Mouse (Mus musculus): ENCODE results near the gene H2afj. TPM values are rescaled to one million over a fixed set of nuclear protein-coding genes. Genes with fewer than 3 reads are reported as not detected.

H2afj gene
- total RNA-seq, 2 experiments from 2014 or later: 54.6 to 70.6 TPM

- DNase-seq (ENCODE audit: low spot score in 2 of 2): no peak
Measured at GRCm38 (mm10) chr6:136804705-136805408, 3.2 kb upstream of the H2afj start.

GRCm38 (mm10) chr6:136805409-136805775 is 2.7 kb upstream of the H2afj start:
- DNase-seq (ENCODE audit: low spot score in 2 of 2): no peak

DNA sequence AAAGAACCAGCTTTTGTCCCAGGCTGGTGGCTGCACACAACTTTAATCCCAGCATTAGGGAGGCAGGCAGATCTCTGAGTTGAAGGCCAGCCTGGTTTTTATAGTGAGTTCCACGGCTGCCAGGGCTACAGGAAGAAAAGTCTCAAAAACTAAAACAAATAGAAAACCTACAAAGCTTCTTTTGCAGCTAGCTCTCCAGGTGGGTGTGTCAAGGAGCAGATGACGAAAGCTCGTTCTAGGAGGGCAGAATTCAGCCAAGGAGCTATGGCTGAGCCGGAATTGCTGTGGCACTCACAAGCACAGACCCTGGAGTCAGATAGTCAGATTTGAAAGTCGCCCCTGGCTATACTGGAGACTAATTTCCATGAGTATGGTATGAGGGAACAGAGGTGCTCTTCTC is 1.2 kb upstream of the H2afj start:
- no peak for DNase-seq (ENCODE audit: low spot score in 2 of 2)

DNA sequence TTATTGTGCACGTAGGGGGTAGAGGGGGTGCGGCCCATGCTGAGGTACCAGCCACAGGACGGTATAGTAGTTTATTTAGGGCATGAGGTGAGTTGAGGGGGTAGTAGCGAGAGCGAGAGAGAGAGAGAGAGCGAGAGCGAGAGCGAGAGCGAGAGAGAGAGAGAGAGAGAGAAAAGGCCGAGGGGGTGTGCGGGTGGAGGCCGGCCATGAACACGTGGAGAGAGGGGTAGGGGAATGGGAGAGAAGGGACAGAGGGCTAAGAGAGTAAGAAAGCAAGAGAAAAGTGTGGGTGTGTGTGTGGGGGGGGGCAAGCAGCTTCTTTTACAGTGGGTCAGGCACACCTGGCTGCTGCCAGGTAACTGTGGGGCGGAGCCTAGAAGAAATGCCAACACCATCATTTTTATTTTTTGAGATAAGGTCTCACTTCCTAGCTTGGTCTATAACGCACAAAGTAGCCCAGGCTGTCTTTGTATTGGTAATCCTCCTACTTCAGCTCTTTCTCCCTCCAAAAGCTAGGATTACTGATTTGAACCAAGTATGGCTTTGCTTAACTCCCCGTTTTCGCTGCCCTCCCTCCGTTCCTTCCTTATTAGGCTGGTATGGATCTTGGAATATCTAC is 540 bp upstream of the H2afj start:
- no peak for DNase-seq (ENCODE audit: low spot score in 2 of 2)

GRCm38 (mm10) chr6:136808631-136809046 is 595 bp downstream of the H2afj start:
- peak; percentile 48 to 54 for DNase-seq (ENCODE audit: low spot score in 2 of 2)

- DNase-seq (ENCODE audit: low spot score in 2 of 2): no peak
Measured at GRCm38 (mm10) chr6:136809077-136809476, 1.0 kb downstream of the H2afj start.

GRCm38 (mm10) chr6:136809673-136810072 is 1.6 kb downstream of the H2afj start:
- no peak for DNase-seq (ENCODE audit: low spot score in 2 of 2)

DNA sequence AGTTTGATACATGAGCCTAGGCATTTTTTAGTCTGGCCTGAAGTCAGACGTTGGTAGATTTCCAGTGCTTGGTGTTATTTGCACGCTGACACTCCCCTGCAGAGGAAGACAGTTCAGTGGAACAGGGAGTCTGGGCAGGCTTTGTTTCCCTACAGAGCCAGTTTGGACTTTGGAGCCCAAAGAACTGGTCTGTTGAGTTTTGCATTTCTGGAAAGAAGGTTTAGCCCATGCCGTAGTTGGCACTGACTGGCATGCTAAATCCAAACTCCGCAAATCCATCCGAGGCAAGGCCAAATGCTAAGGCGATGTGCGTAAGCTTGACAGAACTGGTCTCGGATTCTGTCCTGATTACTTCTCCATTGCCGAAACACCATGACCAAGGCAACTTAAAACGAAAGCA is 3.2 kb downstream of the H2afj start:
- DNase-seq (ENCODE audit: low spot score in 2 of 2): no peak

- DNase-seq (ENCODE audit: low spot score in 2 of 2): no peak
Measured at GRCm38 (mm10) chr6:136813117-136813516, 5.1 kb downstream of the H2afj start.

GRCm38 (mm10) chr6:136815381-136815780 is 7.3 kb downstream of the H2afj start:
- DNase-seq (ENCODE audit: low spot score in 2 of 2): no peak

- DNase-seq (ENCODE audit: low spot score in 2 of 2): no peak
Measured at GRCm38 (mm10) chr6:136816826-136817225, 8.8 kb downstream of the H2afj start.

DNA sequence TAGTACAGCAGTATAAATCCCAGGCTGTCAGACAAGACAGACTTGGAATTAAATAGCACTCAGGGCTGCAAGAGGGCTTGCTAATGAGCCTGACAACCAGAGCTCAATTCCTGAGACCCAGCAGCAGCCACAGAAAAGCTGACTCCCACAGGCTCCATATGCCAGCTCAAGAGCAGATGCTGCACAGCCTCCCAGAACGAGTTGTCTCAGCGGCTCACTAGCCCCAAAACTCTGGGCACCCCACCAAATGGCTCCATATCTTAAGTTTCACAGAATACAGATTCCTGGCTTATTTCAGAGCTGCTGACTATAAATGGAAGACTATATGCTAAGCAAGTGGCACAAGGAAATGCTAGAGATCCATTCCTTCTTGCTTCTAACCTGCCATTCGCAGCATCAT is 9.5 kb downstream of the H2afj start:
- DNase-seq (ENCODE audit: low spot score in 2 of 2): peak; percentile 33 to 63

DNA sequence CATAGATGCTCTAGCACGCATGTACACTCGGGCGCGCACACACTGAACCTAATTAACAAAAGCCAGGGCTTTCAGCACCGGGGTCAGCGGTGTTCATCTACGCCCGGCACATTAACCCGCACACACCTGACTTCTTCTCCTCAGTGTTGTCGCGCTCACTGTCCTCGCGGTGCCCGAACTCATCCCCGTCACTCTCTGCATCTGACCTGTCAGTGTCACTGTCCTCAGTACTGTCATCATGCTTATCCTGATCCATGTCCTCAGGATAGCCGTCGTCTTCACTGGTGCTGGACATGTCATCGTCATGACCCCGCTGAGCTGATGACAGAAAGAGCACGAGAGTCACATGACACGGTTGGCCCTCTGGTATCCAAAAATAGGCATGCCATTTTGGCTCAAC is 12.3 kb downstream of the H2afj start:
- no peak for DNase-seq (ENCODE audit: low spot score in 2 of 2)

DNA sequence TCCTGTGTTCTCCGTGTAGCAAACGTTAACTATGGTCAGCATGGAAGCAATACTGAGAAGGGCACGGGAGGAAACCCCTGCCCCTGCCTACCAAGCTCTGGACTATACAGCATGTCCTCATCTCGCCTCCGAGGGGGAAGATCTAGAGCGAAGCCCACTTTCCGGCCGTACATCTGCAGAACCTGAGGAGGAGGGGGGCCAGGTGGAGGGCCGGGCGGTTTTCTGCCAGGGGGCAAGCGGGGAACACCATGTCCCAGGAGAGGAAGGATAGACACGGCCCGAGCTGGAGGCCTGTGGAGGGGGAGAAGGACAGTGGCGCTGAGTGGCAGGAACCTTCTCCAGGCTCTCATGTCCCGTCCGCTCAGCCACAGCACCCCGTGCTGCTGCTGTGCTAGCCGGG is 13.0 kb downstream of the H2afj start:
- DNase-seq (ENCODE audit: low spot score in 2 of 2): no peak

DNA sequence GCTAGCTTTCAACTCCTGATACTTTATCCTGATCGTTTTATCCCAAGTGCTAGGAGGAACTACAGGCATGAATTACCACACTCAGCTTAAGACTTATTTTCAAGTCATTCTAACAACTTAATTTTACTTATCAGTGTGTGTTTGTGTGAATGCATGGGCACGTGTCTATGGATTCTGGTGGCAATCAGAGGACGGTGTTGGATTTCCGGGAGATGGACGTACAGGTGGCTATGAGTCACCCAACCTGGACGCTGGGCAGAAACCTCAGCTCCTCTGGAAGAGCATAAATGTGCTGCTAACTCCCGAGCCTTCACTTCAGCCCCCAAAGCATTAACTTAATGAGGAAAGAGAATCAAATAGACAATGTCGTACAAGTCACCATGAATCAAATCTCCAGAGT is 16.9 kb downstream of the H2afj start:
- no peak for DNase-seq (ENCODE audit: low spot score in 2 of 2)

GRCm38 (mm10) chr6:136827116-136827515 is 19.1 kb downstream of the H2afj start:
- DNase-seq (ENCODE audit: low spot score in 2 of 2): no peak

DNA sequence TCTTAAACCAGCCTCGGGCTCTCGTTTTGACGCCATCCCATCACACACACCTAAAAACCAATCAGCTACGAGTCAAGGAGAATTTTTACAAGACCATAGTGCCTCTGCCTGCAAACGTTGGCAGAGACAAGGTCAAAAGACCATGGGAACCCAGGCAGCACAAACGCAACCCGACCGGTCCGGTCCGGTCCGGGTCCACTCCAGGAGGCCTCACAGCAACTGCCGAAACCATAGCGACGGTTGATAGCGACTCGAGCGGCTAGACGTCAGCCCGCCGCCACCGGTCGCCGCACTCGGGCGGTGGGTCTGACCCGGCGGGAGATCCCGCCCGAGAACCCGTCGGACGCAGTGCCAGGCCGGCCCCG is 19.5 kb downstream of the H2afj start, which contains the start of gene BC049715:
Gene BC049715, plus strand, starts transcription at position 111 of the 365 bp plus-strand sequence.
- DNase-seq (ENCODE audit: low spot score in 2 of 2): no peak

- peak; percentile 96 for DNase-seq (ENCODE audit: low spot score in 2 of 2)
Measured at GRCm38 (mm10) chr6:136827881-136828561, 20.0 kb downstream of the H2afj start, which contains the start of gene Wbp11. TSS of gene Wbp11 (minus strand) at chr6:136828233.

DNA sequence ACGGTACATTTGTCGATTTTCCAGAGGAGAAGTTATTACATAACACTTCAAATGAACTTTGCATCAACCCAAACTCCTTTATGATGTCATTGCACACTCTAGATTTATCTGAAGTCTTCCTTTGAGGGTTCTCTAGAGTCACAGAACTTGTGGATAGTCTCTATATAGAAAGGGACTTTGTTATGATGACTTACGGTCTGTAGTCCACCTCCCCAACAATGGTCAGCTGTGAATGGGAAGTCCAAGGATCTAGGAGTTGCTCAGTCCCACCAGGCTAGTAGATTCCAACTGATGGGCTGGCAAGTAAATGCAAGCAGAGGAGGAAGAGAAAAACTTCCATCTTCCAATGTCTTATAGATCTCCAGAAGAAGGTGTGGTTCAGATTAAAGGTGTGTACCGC is 20.6 kb downstream of the H2afj start:
- no peak for DNase-seq (ENCODE audit: low spot score in 2 of 2)

GRCm38 (mm10) chr6:136831712-136832111 is 23.7 kb downstream of the H2afj start:
- DNase-seq (ENCODE audit: low spot score in 2 of 2): no peak

DNA sequence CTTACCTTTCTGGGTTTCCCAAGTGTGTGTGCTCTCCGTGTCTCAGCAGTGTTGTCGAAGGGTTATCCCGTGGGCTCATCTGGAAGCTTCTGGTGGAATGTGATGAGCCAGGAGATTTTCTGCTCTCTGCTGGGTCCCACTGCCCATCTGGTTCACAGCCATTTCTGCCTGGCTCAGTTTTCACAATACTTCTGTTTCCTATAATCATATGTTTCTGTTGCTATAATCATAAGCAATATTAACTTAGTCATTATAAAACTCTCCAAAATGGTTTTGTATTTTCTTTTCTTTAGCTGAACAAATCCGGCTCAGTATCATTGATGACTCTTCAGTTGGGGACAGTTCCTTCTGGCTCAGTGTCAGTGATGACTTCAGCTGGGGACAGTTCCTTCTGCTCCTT is 27.3 kb downstream of the H2afj start, which contains the start of gene Smco3:
Gene Smco3, minus strand, starts transcription at position 101 of the 400 bp plus-strand sequence.
- no peak for DNase-seq (ENCODE audit: low spot score in 2 of 2)

DNA sequence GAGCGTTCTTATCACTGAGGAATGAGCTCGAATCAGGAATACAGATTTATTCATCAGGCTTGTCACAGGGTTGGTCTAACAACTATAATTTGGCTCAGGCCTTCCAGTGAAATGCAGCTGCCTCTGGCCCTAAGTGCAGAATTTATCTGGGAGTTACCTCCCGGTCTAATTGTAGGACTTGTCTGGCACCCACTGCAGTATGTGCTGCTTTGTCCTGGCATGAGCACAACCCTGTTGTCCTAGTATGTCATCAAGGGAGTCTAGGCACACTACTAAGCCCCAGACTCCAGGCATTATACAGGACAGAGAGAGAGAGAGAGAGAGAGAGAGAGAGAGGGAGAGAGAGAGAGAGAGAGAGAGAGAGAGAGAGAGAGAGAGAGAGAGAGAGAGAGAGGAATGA is 29.3 kb downstream of the H2afj start:
- DNase-seq (ENCODE audit: low spot score in 2 of 2): no peak
